In the genomic region with DNA sequence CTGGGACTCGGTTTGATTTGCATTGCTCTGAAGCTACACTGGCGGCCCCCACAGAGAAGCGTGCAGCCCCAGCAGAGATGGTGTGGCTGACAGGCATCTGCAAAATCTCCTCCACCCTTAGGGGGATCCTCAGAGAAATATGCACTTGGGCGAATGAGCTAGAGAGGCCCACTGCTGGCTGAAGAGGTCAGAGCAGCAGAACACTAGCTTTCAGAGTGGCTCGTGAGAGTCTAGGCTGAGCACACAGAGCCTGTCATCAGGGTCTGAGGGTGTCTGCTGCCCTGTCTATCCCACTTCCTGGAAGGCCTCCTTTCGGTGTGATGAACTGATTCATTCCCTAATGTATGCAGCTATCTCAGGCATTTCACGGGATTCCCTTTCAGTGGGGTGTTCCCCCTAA, we compare ENCODE assay signal across 10 mouse cellular contexts.
DNase-seq lines count a peak whose midpoint lies in the region; ATAC-seq and TF ChIP-seq lines count a peak whose summit lies in the region.
"Had no signal": no experiment of that assay in that cellular context is flagged by ENCODE, and none has a peak within 500 bp of the region (broad histone marks: within the 10 kb centered on the region; RNA-seq: fewer than 3 reads in every experiment).

No protein-coding gene starts in this region.

- H3K9ac ChIP-seq in heart, embryonic 12.5 days, result no peak overlapping the region
- H3K9ac ChIP-seq in midbrain, embryonic 16.5 days (ENCODE audit: low read depth, low read length), result no peak overlapping the region

- H3K4me2 ChIP-seq in heart, embryonic 12.5 days, result no peak overlapping the region; the same call in 1 of the 2 replicates
- H3K4me2 ChIP-seq in midbrain, embryonic 16.5 days (ENCODE audit: low read length), result no peak overlapping the region
- H3K4me2 ChIP-seq: liver, embryonic 11.5 days had no signal

- no peak for TF ChIP-seq POLR2A in small intestine, adult 2 months (IDR thresholded peaks at IDR 0.05; ENCODE audit: low read depth, low read length)

- no peaks in the 10 kb centered on the region for H3K36me3 ChIP-seq in heart, embryonic 12.5 days
- H3K36me3 ChIP-seq in midbrain, embryonic 10.5 days, result no peaks in the 10 kb centered on the region
- no peaks in the 10 kb centered on the region for H3K36me3 ChIP-seq in midbrain, embryonic 16.5 days (ENCODE audit: control insufficient read depth, insufficient read depth, low read length)
- no peaks in the 10 kb centered on the region for H3K36me3 ChIP-seq in embryonic facial prominence, embryonic 10.5 days (replicated peaks)
- no peaks in the 10 kb centered on the region for H3K36me3 ChIP-seq in small intestine, adult 2 months (ENCODE audit: control insufficient read depth, insufficient read depth, low read length)

- peaks cover 30% of the 10 kb centered on the region for H3K27me3 ChIP-seq in heart, embryonic 12.5 days (replicated peaks)
- peaks cover 17% of the 10 kb centered on the region; the same call in 1 of the 2 replicates for H3K27me3 ChIP-seq in midbrain, embryonic 10.5 days (ENCODE audit: low read depth, poor library complexity, severe bottlenecking)
- no peaks in the 10 kb centered on the region for H3K27me3 ChIP-seq in midbrain, embryonic 16.5 days (ENCODE audit: control insufficient read depth, insufficient read depth, low read depth, low read length)
- H3K27me3 ChIP-seq in embryonic facial prominence, embryonic 10.5 days (replicated peaks; ENCODE audit: low read depth, poor library complexity, severe bottlenecking), result peaks cover 17% of the 10 kb centered on the region
- no peaks in the 10 kb centered on the region for H3K27me3 ChIP-seq in small intestine, adult 2 months (ENCODE audit: control insufficient read depth, insufficient read depth, low read length)

- no peak overlapping the region for H3K27ac ChIP-seq in heart, embryonic 12.5 days (ENCODE audit: poor library complexity, severe bottlenecking)
- H3K27ac ChIP-seq in midbrain, embryonic 10.5 days (replicated peaks), result peak overlapping the region; percentile 62
- no peak overlapping the region for H3K27ac ChIP-seq in midbrain, embryonic 16.5 days (ENCODE audit: low read length)
- peak overlapping the region; percentile 61 for H3K27ac ChIP-seq in embryonic facial prominence, embryonic 10.5 days (replicated peaks)
- no peak overlapping the region for H3K27ac ChIP-seq in small intestine, adult 2 months (ENCODE audit: insufficient read depth, low read depth, low read length)

- WGBS in heart, embryonic 12.5 days, result 8% methylated on average over 7 of the region's 7 CpGs
- 30% methylated on average over 7 of the region's 7 CpGs for WGBS in midbrain, embryonic 10.5 days
- WGBS in midbrain, embryonic 16.5 days, result 16% methylated on average over 7 of the region's 7 CpGs
- 28% methylated on average over 7 of the region's 7 CpGs for whole genome bisulfite sequencing in embryonic facial prominence, embryonic 10.5 days
- WGBS in small intestine, adult 2 months, result 82% methylated on average over 7 of the region's 7 CpGs

- H3K4me3 ChIP-seq in heart, embryonic 12.5 days, result no peak overlapping the region
- H3K4me3 ChIP-seq in midbrain, embryonic 10.5 days, result no peak overlapping the region
- H3K4me3 ChIP-seq in midbrain, embryonic 16.5 days (ENCODE audit: low read depth, low read length), result no peak overlapping the region
- no peak overlapping the region for H3K4me3 ChIP-seq in embryonic facial prominence, embryonic 10.5 days
- peak overlapping the region; percentile 42 for H3K4me3 ChIP-seq in small intestine, adult 2 months (ENCODE audit: low read depth, low read length)

- DNase-seq in heart, postnatal 4 days, result no peak
- peak; percentile 16 for DNase-seq in midbrain, embryonic 10.5 days (ENCODE audit: low spot score)
- DNase-seq in embryonic facial prominence, embryonic 10.5 days (ENCODE audit: low spot score), result no peak
- no peak for DNase-seq in adrenal gland, postnatal 25 days
- no peak for DNase-seq in layer of hippocampus, postnatal 25 days (ENCODE audit: extremely low spot score in 1 of 2, low spot score in 1 of 2)
- DNase-seq: cerebellum, adult 18-20 months had no signal

- peaks cover 7% of the 10 kb centered on the region for H3K4me1 ChIP-seq in heart, embryonic 12.5 days (replicated peaks)
- peaks cover 31% of the 10 kb centered on the region for H3K4me1 ChIP-seq in midbrain, embryonic 10.5 days
- peaks cover 11% of the 10 kb centered on the region for H3K4me1 ChIP-seq in midbrain, embryonic 16.5 days (ENCODE audit: control insufficient read depth, insufficient read depth, low read length)
- H3K4me1 ChIP-seq in embryonic facial prominence, embryonic 10.5 days, result peaks cover 48% of the 10 kb centered on the region
- peaks cover 12% of the 10 kb centered on the region for H3K4me1 ChIP-seq in small intestine, adult 2 months (ENCODE audit: control insufficient read depth, insufficient read depth, insufficient read length, low read length)

- 0 out of 2 replicates have a peak, but pooled peaks have one; percentile 39 for ATAC-seq in heart, embryonic 12.5 days (ENCODE audit: insufficient number of reproducible peaks, low FRiP score)
- ATAC-seq in midbrain, embryonic 16.5 days, result no peak

- TF ChIP-seq CTCF in small intestine, adult 2 months (IDR thresholded peaks at IDR 0.05; ENCODE audit: extremely low read depth, insufficient read length, insufficient replicate concordance, low read depth, low read length), result no peak

- H3K9me3 ChIP-seq in heart, embryonic 12.5 days (replicated peaks), result no peaks in the 10 kb centered on the region
- H3K9me3 ChIP-seq in midbrain, embryonic 10.5 days (replicated peaks), result no peaks in the 10 kb centered on the region
- H3K9me3 ChIP-seq in midbrain, embryonic 16.5 days (replicated peaks; ENCODE audit: control insufficient read depth, low read length, poor library complexity, severe bottlenecking), result no peaks in the 10 kb centered on the region
- H3K9me3 ChIP-seq in embryonic facial prominence, embryonic 10.5 days, result no peaks in the 10 kb centered on the region

Comparison
In these comparisons a context has a peak if more than half of its experiments do, and no peak if none do; other contexts are left out.
1. H3K27ac ChIP-seq: peak in midbrain, embryonic 10.5 days (single experiment) and embryonic facial prominence, embryonic 10.5 days (single experiment); none in heart, embryonic 12.5 days (single experiment), midbrain, embryonic 16.5 days (single experiment) and small intestine, adult 2 months (single experiment).